Mouse (Mus musculus) hindbrain, embryonic 11.5 days (tissue): ENCODE measurements around the gene Stk11. TPM values are rescaled to one million over a fixed set of nuclear protein-coding genes. Genes with fewer than 3 reads are reported as not detected.
A peak's percentile ranks its signal among the peaks of the same experiment; 100 is the strongest.

ENCODE experiments used
- ATAC-seq: fragments of 200-750 bp; cut with Nextera tagmentation; 2 replicates; pipeline ENCODE4 v1.8.0; 2017; ENCODE audit warnings: mild to moderate bottlenecking, moderate TSS enrichment, moderate library complexity; ENCODE audit not compliant: low FRiP score
- DNase-seq: peaks from one replicate; pipeline ENCODE4 v3.0.0-alpha.2; 2015; ENCODE audit warnings: low spot score
- H3K27ac ChIP-seq: fragments of 300-500 bp; sonication (generic); 2 replicates; pipeline ENCODE4 v1.5.1; 2014; ENCODE audit warnings: mild to moderate bottlenecking, low read depth, low read length
- H3K27me3 ChIP-seq: fragments of 300-500 bp; sonication (generic); 2 replicates; pipeline ENCODE4 v1.6.1; 2014; ENCODE audit warnings: mild to moderate bottlenecking, low read length, moderate library complexity, mixed read lengths; ENCODE audit not compliant: control insufficient read depth, insufficient read depth
- H3K36me3 ChIP-seq: fragments of 300-500 bp; sonication (generic); 2 replicates; pipeline ENCODE4 v1.6.1; 2014; ENCODE audit warnings: mild to moderate bottlenecking, low read length, moderate library complexity, mixed read lengths; ENCODE audit not compliant: control insufficient read depth, insufficient read depth
- H3K4me1 ChIP-seq: fragments of 300-500 bp; sonication (generic); replicated peaks from 2 replicates; pipeline ENCODE4 v1.6.1; 2014; ENCODE audit warnings: low read length, mixed read lengths; ENCODE audit not compliant: control insufficient read depth, insufficient read depth
- H3K4me2 ChIP-seq: fragments of 300-500 bp; sonication (generic); replicated peaks from 2 replicates; pipeline ENCODE4 v1.6.1; 2014; ENCODE audit warnings: mild to moderate bottlenecking, low read depth, low read length
- H3K4me3 ChIP-seq: fragments of 300-500 bp; sonication (generic); 2 replicates; pipeline ENCODE4 v1.5.1; 2014; ENCODE audit warnings: low read depth, low read length
- H3K9ac ChIP-seq: fragments of 300-500 bp; sonication (generic); 2 replicates; pipeline ENCODE4 v1.6.1; 2014; ENCODE audit warnings: low read depth, low read length
- H3K9me3 ChIP-seq: fragments of 300-500 bp; sonication (generic); 2 replicates; pipeline ENCODE4 v1.6.1; 2016; ENCODE audit warnings: low read length; ENCODE audit not compliant: control insufficient read depth
- WGBS: fragments of 180-500 bp; shearing (Covaris S2); extraction: QIAGEN DNeasy Blood & Tissue Kit; methylation state at CpG from one replicate; pipeline ENCODE4 v1.1.7; 2014; 5-methylcytosine and 5-hydroxymethylcytosine counted together
- polyA plus RNA-seq: library from polyadenylated mRNA; unstranded; fragments of >200 nt; fragmentation: Nextera tagmentation; extraction: Ambion mirVana; gene quantifications from 2 replicates; pipeline ENCODE4 v1.2.1, GENCODE M21; 2014

Stk11 gene
- polyA plus RNA-seq, 1 experiment from 2014 or later: 26.8 TPM

GRCm38 (mm10) chr10:80147719-80148601 lies 32.4 kb downstream of the Stk11 start, which contains the start of gene Midn:
Gene Midn, plus strand, starts transcription at chr10:80148272.
- no peaks in the 10 kb centered on the region for H3K9me3 ChIP-seq
- 2% methylated on average over 32 of the region's 42 CpGs for WGBS
- peaks cover 8% of the 10 kb centered on the region for H3K4me1 ChIP-seq
- ATAC-seq: peak; percentile 38
- H3K36me3 ChIP-seq: peaks cover 9% of the 10 kb centered on the region; the same call in 1 of the 2 replicates
- H3K27me3 ChIP-seq: no peaks in the 10 kb centered on the region
- peak within 1 kb of the TSS; percentile 99 for H3K9ac ChIP-seq
- peak; percentile 73 for DNase-seq
- peak within 1 kb of the TSS; percentile 100 for H3K27ac ChIP-seq
- peak within 1 kb of the TSS; percentile 100 for H3K4me3 ChIP-seq
- peak within 1 kb of the TSS; percentile 74 for H3K4me2 ChIP-seq

DNA sequence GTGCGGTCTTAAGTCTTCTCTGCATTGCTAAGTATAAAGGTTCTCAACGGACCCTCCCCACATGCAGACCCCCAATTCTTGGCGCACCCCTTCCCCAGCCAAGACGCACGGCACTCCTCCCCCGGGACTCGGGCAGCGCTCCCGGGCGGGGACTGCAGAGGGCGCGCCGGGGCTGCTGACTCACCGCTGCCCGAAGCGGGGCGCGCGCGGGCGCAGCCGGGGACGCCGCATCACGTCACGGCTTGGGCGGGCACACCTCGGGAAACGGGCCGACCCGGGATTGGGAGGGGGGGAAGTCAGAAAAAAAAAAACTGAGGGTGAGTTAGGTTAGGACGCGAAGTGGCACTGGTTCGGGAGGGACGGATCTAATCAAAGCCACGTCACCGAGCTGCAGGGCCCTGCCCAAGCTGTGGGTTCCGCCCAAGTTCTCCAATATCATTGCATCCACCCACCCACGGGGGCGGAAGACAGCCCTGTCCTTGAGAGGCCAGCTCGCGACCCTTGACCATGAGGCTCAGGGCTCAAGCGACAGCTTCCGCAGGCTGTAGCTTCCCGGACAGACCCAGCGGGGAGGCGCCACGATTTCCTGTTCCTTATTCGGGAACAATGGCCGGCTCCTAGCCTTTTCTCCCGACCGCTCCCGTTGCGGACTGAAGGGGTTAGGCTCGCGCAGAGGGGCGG lies 33.1 kb downstream of the Stk11 start:
- DNase-seq (peak; percentile 95), ATAC-seq (peak; percentile 41)
- 0% methylated on average over 55 of the region's 57 CpGs for WGBS
- Histone ChIP-seq H3K36me3 (peaks cover 14% of the 10 kb centered on the region; the same call in 1 of the 2 replicates), H3K9ac (peak overlapping the region; percentile 99), H3K4me3 (peak overlapping the region; percentile 100), H3K4me1 (peaks cover 15% of the 10 kb centered on the region), H3K27ac (peak overlapping the region; percentile 100), H3K27me3 (no peaks in the 10 kb centered on the region), H3K9me3 (no peaks in the 10 kb centered on the region), H3K4me2 (peak overlapping the region; percentile 74)

GRCm38 (mm10) chr10:80149291-80150225 lies 34.0 kb downstream of the Stk11 start:
- ATAC-seq: peak; percentile 81
- peak overlapping the region; percentile 100 for H3K27ac ChIP-seq

DNA sequence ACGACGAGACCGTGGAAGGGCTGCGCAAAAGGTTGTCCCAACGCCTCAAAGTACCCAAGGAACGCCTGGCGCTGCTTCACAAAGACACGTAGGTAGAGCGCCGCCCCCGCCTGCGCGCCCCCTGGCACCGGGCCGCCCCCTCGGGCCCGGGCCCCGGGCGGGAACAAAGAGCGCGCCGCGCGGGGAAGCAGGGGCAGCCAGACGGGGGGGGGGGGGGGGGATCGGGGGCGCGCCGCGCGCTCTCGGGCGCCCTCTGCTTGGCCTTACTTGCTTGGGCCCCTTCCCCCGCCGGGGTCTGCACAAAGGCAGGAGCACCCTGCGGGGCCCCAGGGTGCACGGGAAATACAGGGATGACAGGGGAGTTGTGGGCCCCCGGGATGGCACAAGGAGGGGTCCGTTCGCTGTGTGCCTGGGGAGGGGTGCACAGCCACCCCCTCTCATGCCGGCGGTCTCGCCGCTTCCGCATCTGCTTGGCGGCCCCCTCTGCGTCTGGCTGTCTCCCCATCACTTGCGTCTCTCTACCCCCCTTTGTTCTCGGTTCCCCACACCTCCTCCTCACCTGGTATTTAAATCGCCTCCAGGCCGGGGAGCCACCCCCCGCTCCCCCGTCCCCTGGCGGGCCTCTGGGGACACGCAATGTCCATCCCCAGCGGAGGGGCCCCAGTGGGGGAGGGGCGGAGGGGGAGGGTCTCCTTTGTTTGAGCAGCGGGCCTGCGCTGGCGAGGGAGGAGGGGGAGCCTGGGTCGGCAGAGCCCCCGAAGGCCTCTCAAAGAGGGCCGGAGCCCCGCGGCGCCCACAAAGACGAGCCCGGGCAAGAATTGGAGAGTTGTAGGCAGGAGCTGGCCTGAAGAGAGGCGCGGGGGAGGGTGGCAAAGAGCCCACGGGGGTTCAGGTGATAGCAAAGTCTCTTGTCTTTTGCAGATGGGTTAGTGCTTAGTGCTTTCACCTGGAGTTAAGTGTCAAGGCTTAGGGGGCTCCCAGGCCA lies 34.9 kb downstream of the Stk11 start:
- DNase-seq (peak; percentile 91), ATAC-seq (peak; percentile 8; the same call in 1 of the 2 replicates)
- H3K27ac ChIP-seq: peak overlapping the region; percentile 100
- peak overlapping the region; percentile 100 for H3K4me3 ChIP-seq
- H3K4me1 ChIP-seq: peaks cover 29% of the 10 kb centered on the region
- no peaks in the 10 kb centered on the region for H3K9me3 ChIP-seq
- under 1% methylated on average over 46 of the region's 71 CpGs for WGBS
- peak overlapping the region; percentile 93 for H3K4me2 ChIP-seq
- H3K36me3 ChIP-seq: peaks cover 32% of the 10 kb centered on the region
- H3K27me3 ChIP-seq: no peaks in the 10 kb centered on the region
- peak overlapping the region; percentile 100 for H3K9ac ChIP-seq

More at GRCm38 (mm10) chr10:80149291-80150225, 34.0 kb downstream of the Stk11 start:
- Histone ChIP-seq H3K27me3 (no peaks in the 10 kb centered on the region), H3K4me3 (peak overlapping the region; percentile 100), H3K9ac (peak overlapping the region; percentile 100), H3K36me3 (peaks cover 22% of the 10 kb centered on the region), H3K9me3 (no peaks in the 10 kb centered on the region), H3K4me2 (peak overlapping the region; percentile 93), H3K4me1 (peaks cover 21% of the 10 kb centered on the region)
- under 1% methylated on average over 84 of the region's 88 CpGs for whole genome bisulfite sequencing
- peak; percentile 98 for DNase-seq

DNA sequence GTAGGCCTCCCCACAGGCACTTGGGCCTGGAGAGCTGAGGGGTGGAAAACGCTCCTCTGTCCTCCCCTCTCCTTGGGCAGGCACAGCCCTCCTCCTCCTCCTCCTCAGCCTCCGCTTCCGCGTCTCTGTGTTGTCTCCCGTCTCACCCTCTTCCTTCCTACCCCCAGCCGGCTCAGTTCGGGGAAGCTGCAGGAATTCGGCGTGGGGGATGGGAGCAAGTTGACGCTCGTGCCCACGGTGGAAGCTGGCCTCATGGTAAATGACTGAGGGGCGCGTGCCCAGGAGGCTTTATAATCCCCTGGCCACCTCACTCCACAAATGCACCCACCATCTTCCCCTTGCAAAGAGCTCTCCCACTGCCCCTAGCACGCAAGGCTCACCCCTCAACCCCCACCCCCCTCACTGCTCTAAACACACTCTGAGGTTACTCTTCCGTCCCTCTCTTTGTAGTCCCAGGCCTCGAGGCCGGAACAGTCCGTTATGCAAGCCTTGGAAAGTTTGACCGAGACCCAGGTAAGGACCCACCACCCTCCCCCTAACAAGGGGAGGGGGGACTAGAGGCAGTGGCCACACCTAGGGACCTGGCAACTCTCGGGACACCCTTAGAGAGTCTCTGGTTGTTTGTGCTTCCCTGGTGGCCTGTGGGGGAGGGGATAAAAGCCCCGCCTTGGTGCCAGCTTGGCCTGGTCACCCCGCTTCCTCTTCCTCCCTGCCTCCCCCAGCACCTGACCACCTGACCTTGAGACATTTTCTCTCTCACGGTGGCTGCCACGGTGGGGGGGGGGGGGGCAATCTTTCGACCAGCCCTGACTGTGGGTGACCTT lies 35.8 kb downstream of the Stk11 start:
- Histone ChIP-seq H3K9ac (peak overlapping the region; percentile 100), H3K9me3 (no peaks in the 10 kb centered on the region), H3K4me1 (peaks cover 37% of the 10 kb centered on the region), H3K4me2 (peak overlapping the region; percentile 93), H3K4me3 (peak overlapping the region; percentile 100), H3K36me3 (peaks cover 41% of the 10 kb centered on the region), H3K27ac (peak overlapping the region; percentile 100), H3K27me3 (no peaks in the 10 kb centered on the region)
- DNase-seq (peak; percentile 70), ATAC-seq (no peak)
- WGBS: under 1% methylated on average over 26 of the region's 26 CpGs

DNA sequence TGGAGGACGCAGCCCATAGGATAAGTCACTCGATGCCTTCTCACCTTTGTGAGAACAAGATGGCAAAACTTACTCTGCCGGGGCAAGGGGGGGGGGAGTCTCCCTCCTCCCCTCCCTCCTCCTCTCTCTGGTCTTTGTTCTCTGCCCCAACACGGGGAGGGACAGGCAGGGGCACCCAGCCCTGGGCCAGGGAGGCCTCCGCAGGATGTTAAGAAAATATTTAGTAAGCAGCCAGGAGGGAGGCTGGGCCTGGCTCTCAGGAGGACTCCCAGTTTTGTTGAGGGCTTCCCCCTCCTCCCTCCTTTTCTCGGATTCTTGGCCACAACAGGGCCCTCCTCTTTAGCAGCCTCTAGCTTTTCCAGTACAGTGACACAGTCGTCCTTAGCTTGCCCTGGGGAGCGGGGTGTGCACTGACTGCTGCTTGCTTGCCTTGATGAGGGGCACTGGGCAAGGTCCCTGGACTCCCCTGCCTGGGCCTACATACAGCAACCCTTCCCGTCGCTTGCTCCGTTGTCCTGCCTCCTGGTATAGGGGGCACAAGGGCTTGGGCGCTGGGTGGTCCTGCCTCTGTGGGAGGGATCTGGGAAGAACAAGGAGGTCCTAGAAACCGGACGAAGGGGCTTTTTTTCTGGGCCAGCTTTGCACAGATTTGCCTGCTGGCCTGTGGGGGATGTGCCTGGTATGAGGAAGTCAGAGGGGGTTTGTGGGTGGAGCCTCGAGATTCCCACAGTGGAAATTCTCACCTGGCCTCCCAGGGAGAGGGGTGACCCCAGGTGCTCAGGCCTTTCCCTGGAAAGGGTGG lies 36.7 kb downstream of the Stk11 start:
- Histone ChIP-seq H3K4me1 (peaks cover 44% of the 10 kb centered on the region), H3K27ac (peak overlapping the region; percentile 100), H3K4me2 (peak overlapping the region; percentile 93), H3K9ac (peak overlapping the region; percentile 100), H3K27me3 (no peaks in the 10 kb centered on the region), H3K4me3 (peak overlapping the region; percentile 100), H3K36me3 (peaks cover 45% of the 10 kb centered on the region), H3K9me3 (no peaks in the 10 kb centered on the region)
- DNase-seq (peak; percentile 54), ATAC-seq (no peak)
- 7% methylated on average over 15 of the region's 15 CpGs for WGBS
